Mouse (Mus musculus) kidney, embryonic 14.5 days (tissue): Measurements from ENCODE around the gene Bcar1. TPM values are rescaled to one million over a fixed set of nuclear protein-coding genes. Genes with fewer than 3 reads are reported as not detected.

Experiments
- ATAC-seq: fragments of 200-750 bp; cut with Nextera tagmentation; 2 replicates; pipeline ENCODE4 v1.8.0; 2017; ENCODE audit warnings: moderate number of reproducible peaks, mild to moderate bottlenecking, moderate TSS enrichment, moderate library complexity; ENCODE audit not compliant: low FRiP score, low TSS enrichment
- H3K27ac ChIP-seq: fragments of 300-500 bp; sonication (generic); 2 replicates; pipeline ENCODE4 v1.5.1; 2014; ENCODE audit warnings: low read depth, mild to moderate bottlenecking, low read length, moderate library complexity, mixed read lengths
- H3K27me3 ChIP-seq: fragments of 300-500 bp; sonication (generic); 2 replicates; pipeline ENCODE4 v1.6.1; 2014; ENCODE audit warnings: mild to moderate bottlenecking, low read length; ENCODE audit not compliant: control insufficient read depth, insufficient read depth
- H3K36me3 ChIP-seq: fragments of 300-500 bp; sonication (generic); 2 replicates; pipeline ENCODE4 v1.6.1; 2014; ENCODE audit warnings: low read length, mixed read lengths; ENCODE audit not compliant: control insufficient read depth, insufficient read depth
- H3K4me1 ChIP-seq: fragments of 300-500 bp; sonication (generic); 2 replicates; pipeline ENCODE4 v1.6.1; 2014; ENCODE audit warnings: low read length, mixed read lengths; ENCODE audit not compliant: control insufficient read depth, insufficient read depth
- H3K4me2 ChIP-seq: fragments of 300-500 bp; sonication (generic); replicated peaks from 2 replicates; pipeline ENCODE4 v1.6.1; 2014; ENCODE audit warnings: low read depth, mild to moderate bottlenecking, low read length
- H3K4me3 ChIP-seq: fragments of 300-500 bp; sonication (generic); 2 replicates; pipeline ENCODE4 v1.5.1; 2014; ENCODE audit warnings: mild to moderate bottlenecking, low read length
- H3K9ac ChIP-seq: fragments of 300-500 bp; sonication (generic); 2 replicates; pipeline ENCODE4 v1.6.1; 2014; ENCODE audit warnings: low read depth, mild to moderate bottlenecking, low read length, moderate library complexity
- H3K9me3 ChIP-seq: fragments of 300-500 bp; sonication (generic); 2 replicates; pipeline ENCODE4 v1.6.1; 2016; ENCODE audit warnings: low read length; ENCODE audit not compliant: control insufficient read depth
- WGBS: fragments of 180-500 bp; shearing (Covaris S2); extraction: QIAGEN DNeasy Blood & Tissue Kit; methylation state at CpG from one replicate; pipeline ENCODE4 v1.1.7; 2014; 5-methylcytosine and 5-hydroxymethylcytosine counted together
- polyA plus RNA-seq: library from polyadenylated mRNA; unstranded; fragments of >200 nt; fragmentation: Nextera tagmentation; extraction: Ambion mirVana; gene quantifications from 2 replicates; pipeline ENCODE4 v1.2.1, GENCODE M21; 2014

The Bcar1 gene
- polyA plus RNA-seq, 1 experiment from 2014 or later, result 55.6 TPM

- WGBS, result 53% methylated on average over 7 of the region's 7 CpGs
- Histone ChIP-seq H3K27me3 (no peaks in the 10 kb centered on the region), H3K27ac (no peak overlapping the region), H3K36me3 (no peaks in the 10 kb centered on the region), H3K9me3 (0 out of 2 replicates have a peak, but pooled peaks cover 2% of the 10 kb centered on the region), H3K4me1 (peaks cover 4% of the 10 kb centered on the region; the same call in 1 of the 2 replicates), H3K9ac (no peak overlapping the region), H3K4me3 (no peak overlapping the region), H3K4me2 (no peak overlapping the region)
- ATAC-seq, result no peak
These were observed 48.2 kb downstream of the Bcar1 start for GRCm38 (mm10) chr8:111695441-111695840.

DNA sequence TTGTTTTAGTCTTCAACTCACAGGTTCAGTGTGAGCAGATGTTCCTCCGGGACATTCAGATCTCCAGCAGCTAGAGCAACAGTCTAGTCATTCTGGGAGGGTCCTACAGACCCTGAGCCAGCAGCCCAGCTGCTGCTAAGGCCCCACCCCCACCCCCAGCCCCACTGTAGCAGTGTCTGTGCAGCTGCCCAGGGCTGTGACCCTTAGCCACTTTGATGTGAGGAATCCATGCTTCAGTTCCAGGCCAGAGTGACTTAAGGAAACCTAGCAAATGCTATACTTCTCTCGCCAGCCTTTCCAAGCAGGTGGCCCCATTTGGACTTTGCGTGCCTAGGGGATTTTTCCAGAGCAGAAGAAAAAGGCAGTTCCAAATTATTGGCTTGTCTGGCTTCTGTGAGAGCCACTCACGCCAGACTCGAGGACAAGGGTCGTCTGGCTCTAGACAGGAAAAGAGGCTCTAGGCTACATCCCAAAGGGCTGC, 50.3 kb downstream of the Bcar1 start:
- Histone ChIP-seq H3K27ac (no peak overlapping the region), H3K9me3 (0 out of 2 replicates have a peak, but pooled peaks cover 2% of the 10 kb centered on the region), H3K27me3 (no peaks in the 10 kb centered on the region), H3K9ac (no peak overlapping the region), H3K36me3 (no peaks in the 10 kb centered on the region), H3K4me2 (no peak overlapping the region), H3K4me3 (no peak overlapping the region), H3K4me1 (peaks cover 4% of the 10 kb centered on the region; the same call in 1 of the 2 replicates)
- WGBS, result 44% methylated on average over 6 of the region's 6 CpGs
- ATAC-seq, result peak; percentile 55; the same call in 1 of the 2 replicates

DNA sequence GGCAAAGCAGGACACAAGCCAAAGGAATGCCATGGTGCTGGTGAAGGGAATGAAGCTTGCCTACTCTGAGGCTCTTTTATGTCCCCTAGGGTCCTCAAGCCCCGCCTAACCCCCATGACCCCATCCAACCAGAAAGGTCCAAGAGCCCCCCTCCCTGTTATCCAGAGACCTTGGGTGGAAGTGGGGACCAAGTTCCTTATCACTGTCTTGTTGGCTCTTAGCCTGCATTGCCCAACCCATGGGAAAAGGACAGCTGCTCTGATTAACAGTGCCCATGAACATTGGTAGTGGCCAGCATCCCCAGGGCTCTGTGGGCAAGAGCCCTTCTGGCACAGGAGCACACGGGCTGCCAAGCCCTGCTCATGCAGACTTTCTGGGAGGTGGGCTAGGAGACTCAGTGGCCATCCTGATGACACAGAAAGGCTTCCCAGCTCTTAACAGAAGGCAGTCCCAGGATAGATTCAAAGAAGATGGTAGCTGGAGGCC, 52.6 kb downstream of the Bcar1 start, which contains the start of gene Ctrb1:
Gene Ctrb1, minus strand, starts transcription at position 51 of the 486 bp plus-strand sequence.
- no peaks in the 10 kb centered on the region for H3K36me3 ChIP-seq
- H3K4me2 ChIP-seq, result no peak within 1 kb of the TSS
- H3K9me3 ChIP-seq, result 0 out of 2 replicates have a peak, but pooled peaks cover 2% of the 10 kb centered on the region
- H3K4me3 ChIP-seq, result no peak within 1 kb of the TSS
- 74% methylated on average over 2 of the region's 2 CpGs for WGBS
- no peak within 1 kb of the TSS for H3K9ac ChIP-seq
- peaks cover 4% of the 10 kb centered on the region; the same call in 1 of the 2 replicates for H3K4me1 ChIP-seq
- no peaks in the 10 kb centered on the region for H3K27me3 ChIP-seq
- H3K27ac ChIP-seq, result no peak within 1 kb of the TSS
- no peak for ATAC-seq

- H3K9ac ChIP-seq, result no peak overlapping the region
- H3K4me3 ChIP-seq, result no peak overlapping the region
- no peaks in the 10 kb centered on the region for H3K9me3 ChIP-seq
- H3K36me3 ChIP-seq, result no peaks in the 10 kb centered on the region
- WGBS, result 81% methylated on average over 13 of the region's 13 CpGs
- no peak overlapping the region for H3K4me2 ChIP-seq
- H3K27ac ChIP-seq, result no peak overlapping the region
- peak; percentile 58; the same call in 1 of the 2 replicates for ATAC-seq
- 0 out of 2 replicates have a peak, but pooled peaks cover 3% of the 10 kb centered on the region for H3K4me1 ChIP-seq
- H3K27me3 ChIP-seq, result no peaks in the 10 kb centered on the region
These were observed 56.7 kb downstream of the Bcar1 start for GRCm38 (mm10) chr8:111686881-111687280.

DNA sequence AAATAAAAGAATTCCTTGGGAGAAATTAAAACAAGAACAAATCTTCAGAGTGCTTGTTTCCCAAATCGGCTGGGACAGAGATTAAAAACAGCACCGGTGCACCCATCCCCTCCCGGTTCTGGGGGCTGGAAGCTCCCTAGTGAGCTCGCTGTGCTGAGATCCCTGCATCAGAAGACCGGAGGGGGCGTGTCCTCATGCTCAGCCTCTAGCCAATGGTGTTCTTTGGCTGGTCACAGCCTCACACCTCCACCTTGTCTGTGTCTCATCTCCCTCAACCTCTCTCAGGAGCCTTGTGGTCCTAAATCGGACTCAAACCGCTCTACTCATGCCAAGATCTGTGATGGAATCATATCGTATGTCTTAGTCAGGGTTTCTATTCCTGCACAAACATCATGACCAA, 61.1 kb downstream of the Bcar1 start:
- no peaks in the 10 kb centered on the region for H3K9me3 ChIP-seq
- H3K4me2 ChIP-seq, result no peak overlapping the region
- 0 out of 2 replicates have a peak, but pooled peaks cover 3% of the 10 kb centered on the region for H3K4me1 ChIP-seq
- H3K9ac ChIP-seq, result no peak overlapping the region
- H3K27ac ChIP-seq, result no peak overlapping the region
- 24% methylated on average over 9 of the region's 9 CpGs for WGBS
- no peak overlapping the region for H3K4me3 ChIP-seq
- ATAC-seq, result no peak
- no peaks in the 10 kb centered on the region for H3K36me3 ChIP-seq
- no peaks in the 10 kb centered on the region for H3K27me3 ChIP-seq

- H3K4me1 ChIP-seq, result 0 out of 2 replicates have a peak, but pooled peaks cover 3% of the 10 kb centered on the region
- peaks cover 3% of the 10 kb centered on the region; the same call in 1 of the 2 replicates for H3K9me3 ChIP-seq
- no peak overlapping the region for H3K27ac ChIP-seq
- H3K27me3 ChIP-seq, result no peaks in the 10 kb centered on the region
- ATAC-seq, result no peak
- H3K36me3 ChIP-seq, result no peaks in the 10 kb centered on the region
- no peak overlapping the region for H3K4me3 ChIP-seq
- 82% methylated on average over 11 of the region's 11 CpGs for WGBS
- no peak overlapping the region for H3K4me2 ChIP-seq
- H3K9ac ChIP-seq, result no peak overlapping the region
These were observed 62.5 kb downstream of the Bcar1 start for GRCm38 (mm10) chr8:111681153-111681552.

DNA sequence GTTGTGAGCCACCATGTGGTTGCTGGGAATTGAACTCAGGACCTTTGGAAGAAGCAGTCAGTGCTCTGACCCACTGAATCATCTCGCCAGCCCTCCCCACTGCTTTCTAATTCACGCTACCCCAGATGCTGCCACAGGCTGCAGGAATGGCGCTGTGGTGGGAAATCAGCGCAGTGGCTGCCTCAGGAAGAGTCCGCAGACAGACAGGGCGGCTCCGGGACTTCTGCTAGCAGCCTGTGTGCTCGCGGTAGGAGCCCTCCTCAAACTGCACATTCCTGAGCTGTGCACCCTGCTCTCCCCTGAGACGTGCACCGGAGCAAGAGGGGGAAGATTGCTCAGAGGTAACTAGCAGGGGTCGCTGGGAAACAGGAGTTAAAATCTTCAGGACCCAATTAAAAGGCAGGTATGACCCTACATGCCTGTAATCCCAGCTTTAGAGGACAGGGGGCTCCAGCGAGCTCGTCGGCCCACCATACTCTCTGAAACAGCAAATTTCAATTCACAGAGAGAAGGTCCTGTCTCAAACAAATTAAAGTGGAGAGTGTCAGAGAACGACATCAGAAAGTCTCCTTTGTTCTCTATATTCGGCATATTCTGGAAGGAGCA, 63.1 kb downstream of the Bcar1 start:
- ATAC-seq, result peak; percentile 34; the same call in 1 of the 2 replicates
- H3K4me2 ChIP-seq, result no peak overlapping the region

DNA sequence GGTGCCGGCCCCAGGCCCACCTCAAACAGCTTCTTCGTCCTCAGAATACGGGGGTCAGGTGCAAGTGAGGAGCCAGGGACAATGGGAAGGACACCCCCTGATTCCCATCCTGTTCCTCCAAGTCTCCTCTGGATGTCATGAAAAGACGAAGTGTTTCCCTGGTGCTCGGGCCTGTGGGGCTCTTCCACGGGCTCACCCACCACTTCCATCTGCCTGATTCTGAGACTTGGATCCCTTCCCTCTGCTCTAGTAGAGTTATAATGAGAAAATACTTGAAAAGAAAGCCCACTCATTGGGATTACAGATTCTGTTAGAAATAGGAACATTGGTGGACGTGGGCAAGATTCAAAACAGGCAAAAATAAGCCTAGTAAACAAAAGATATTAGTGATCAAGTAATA, 64.8 kb downstream of the Bcar1 start:
- Histone ChIP-seq H3K27ac (no peak overlapping the region), H3K27me3 (no peaks in the 10 kb centered on the region), H3K36me3 (no peaks in the 10 kb centered on the region), H3K4me2 (no peak overlapping the region), H3K4me3 (no peak overlapping the region), H3K4me1 (0 out of 2 replicates have a peak, but pooled peaks cover 3% of the 10 kb centered on the region), H3K9me3 (peaks cover 3% of the 10 kb centered on the region; the same call in 1 of the 2 replicates), H3K9ac (no peak overlapping the region)
- WGBS, result 89% methylated on average over 7 of the region's 7 CpGs
- no peak for ATAC-seq

More for the DNA sequence above, 63.1 kb downstream of the Bcar1 start:
- Histone ChIP-seq H3K9me3 (peaks cover 3% of the 10 kb centered on the region; the same call in 1 of the 2 replicates), H3K27me3 (no peaks in the 10 kb centered on the region), H3K36me3 (no peaks in the 10 kb centered on the region), H3K9ac (no peak overlapping the region), H3K4me1 (0 out of 2 replicates have a peak, but pooled peaks cover 3% of the 10 kb centered on the region), H3K27ac (no peak overlapping the region), H3K4me3 (no peak overlapping the region)
- 43% methylated on average over 17 of the region's 17 CpGs for WGBS

DNA sequence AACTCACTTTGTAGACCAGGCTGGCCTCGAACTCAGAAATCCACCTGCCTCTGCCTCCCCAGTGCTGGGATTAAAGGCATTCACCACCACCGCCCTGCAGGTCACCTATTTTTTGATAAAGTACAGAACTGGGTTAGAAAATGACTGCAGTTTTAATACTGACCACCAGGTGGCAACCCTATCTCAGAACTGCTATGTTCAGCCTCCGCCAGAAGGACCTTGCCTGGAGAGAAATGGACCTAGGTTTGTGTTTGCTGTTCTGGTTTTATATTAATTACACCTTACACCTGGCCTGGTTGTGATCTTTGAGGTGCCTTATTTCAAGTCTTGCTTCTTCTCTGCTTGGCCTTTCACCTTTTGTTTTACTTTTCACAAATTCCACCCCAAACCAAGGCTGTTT, 65.5 kb downstream of the Bcar1 start:
- Histone ChIP-seq H3K27ac (no peak overlapping the region), H3K4me2 (no peak overlapping the region), H3K4me3 (no peak overlapping the region), H3K9me3 (peaks cover 3% of the 10 kb centered on the region; the same call in 1 of the 2 replicates), H3K27me3 (no peaks in the 10 kb centered on the region), H3K4me1 (0 out of 2 replicates have a peak, but pooled peaks cover 3% of the 10 kb centered on the region), H3K36me3 (no peaks in the 10 kb centered on the region), H3K9ac (no peak overlapping the region)
- peak; percentile 51; the same call in 1 of the 2 replicates for ATAC-seq
- WGBS, result 36% methylated on average over 3 of the region's 3 CpGs
